Mouse (Mus musculus) forebrain, embryonic 11.5 days (tissue): ENCODE results near the gene Myof. TPM values are rescaled to one million over a fixed set of nuclear protein-coding genes. Genes with fewer than 3 reads are reported as not detected.

Experiments used
- ATAC-seq: fragments of 200-750 bp; cut with Nextera tagmentation; replicated peaks from 2 replicates; pipeline ENCODE4 v1.8.0; 2017; ENCODE audit warnings: moderate TSS enrichment; ENCODE audit not compliant: low FRiP score
- DNase-seq: peaks from one replicate; pipeline ENCODE4 v3.0.0-alpha.2; 2017; ENCODE audit warnings: low spot score
- H3K27ac ChIP-seq: fragments of 300-500 bp; sonication (generic); 2 replicates; pipeline ENCODE4 v1.5.1; 2014; ENCODE audit warnings: low read depth, low read length
- H3K27me3 ChIP-seq: fragments of 300-500 bp; sonication (generic); 2 replicates; pipeline ENCODE4 v1.6.1; 2014; ENCODE audit warnings: mild to moderate bottlenecking, low read length, mixed read lengths; ENCODE audit not compliant: control insufficient read depth, insufficient read depth
- H3K36me3 ChIP-seq: fragments of 300-500 bp; sonication (generic); 2 replicates; pipeline ENCODE4 v1.6.1; 2014; ENCODE audit warnings: mild to moderate bottlenecking, low read length, moderate library complexity, mixed read lengths; ENCODE audit not compliant: control insufficient read depth, insufficient read depth
- H3K4me1 ChIP-seq: fragments of 300-500 bp; sonication (generic); replicated peaks from 2 replicates; pipeline ENCODE4 v1.6.1; 2014; ENCODE audit warnings: low read length, mixed read lengths; ENCODE audit not compliant: control insufficient read depth, insufficient read depth
- H3K4me2 ChIP-seq: fragments of 300-500 bp; sonication (generic); 2 replicates; pipeline ENCODE4 v1.6.1; 2014; ENCODE audit warnings: low read depth, mild to moderate bottlenecking, low read length, moderate library complexity, mixed read lengths; ENCODE audit not compliant: severe bottlenecking
- H3K4me3 ChIP-seq: fragments of 300-500 bp; sonication (generic); 2 replicates; pipeline ENCODE4 v1.5.1; 2014; ENCODE audit warnings: low read depth, low read length
- H3K9ac ChIP-seq: fragments of 300-500 bp; sonication (generic); 2 replicates; pipeline ENCODE4 v1.6.1; 2014; ENCODE audit warnings: low read length
- H3K9me3 ChIP-seq: fragments of 300-500 bp; sonication (generic); 2 replicates; pipeline ENCODE4 v1.6.1; 2016; ENCODE audit warnings: low read length, mixed read lengths; ENCODE audit not compliant: control insufficient read depth
- WGBS: fragments of 180-500 bp; shearing (Covaris S2); extraction: QIAGEN DNeasy Blood & Tissue Kit; methylation state at CpG from one replicate; pipeline ENCODE4 v1.1.7; 2014; 5-methylcytosine and 5-hydroxymethylcytosine counted together
- polyA plus RNA-seq: library from polyadenylated mRNA; unstranded; fragments of >200 nt; fragmentation: Nextera tagmentation; extraction: Ambion mirVana; gene quantifications from 2 replicates; pipeline ENCODE4 v1.2.1, GENCODE M21; 2014

Gene Myof
- polyA plus RNA-seq, 1 experiment from 2014 or later: 4.9 TPM

DNA sequence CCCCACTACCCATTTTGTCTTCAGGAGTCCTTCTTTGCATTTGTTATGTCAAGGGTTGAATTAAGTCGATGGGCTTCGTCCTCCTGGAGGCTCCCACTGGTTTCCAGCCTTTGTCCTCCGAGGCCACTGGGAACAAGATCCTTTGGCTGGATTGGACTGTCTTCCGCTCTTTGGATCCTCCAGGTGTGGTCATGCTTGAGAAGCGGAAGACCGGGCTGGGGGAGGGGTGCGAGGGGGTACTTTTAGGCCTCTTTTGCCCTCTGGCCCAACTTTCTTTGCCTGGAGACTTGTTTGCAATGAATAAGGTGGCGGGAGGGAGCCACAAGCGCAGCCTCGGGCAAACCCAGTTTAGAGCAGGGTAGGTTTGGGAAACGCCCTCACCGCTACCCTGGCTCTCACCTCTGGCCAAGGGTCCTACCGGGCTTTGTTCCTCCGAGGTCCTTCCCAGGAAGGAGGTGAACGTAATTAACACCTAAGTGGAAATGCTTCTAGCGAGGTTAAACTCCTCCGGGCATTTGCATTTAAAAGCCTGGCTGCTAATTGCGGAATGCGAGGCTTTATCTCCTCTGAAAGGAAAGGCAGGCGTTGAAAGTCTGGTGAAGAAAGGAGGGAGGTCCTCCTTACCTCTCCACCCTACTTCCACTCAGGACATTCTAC lies 165.7 kb downstream of the Myof start:
- Histone ChIP-seq H3K27ac (no peak overlapping the region), H3K4me2 (peak overlapping the region; percentile 38; the same call in 1 of the 2 replicates), H3K36me3 (no peaks in the 10 kb centered on the region), H3K9me3 (no peaks in the 10 kb centered on the region), H3K4me3 (0 out of 2 replicates have a peak overlapping the region, but pooled peaks have one; percentile 5), H3K4me1 (peaks cover 15% of the 10 kb centered on the region; the same call in 1 of the 2 replicates), H3K9ac (no peak overlapping the region), H3K27me3 (peaks cover 72% of the 10 kb centered on the region)
- WGBS: 1% methylated on average over 20 of the region's 20 CpGs
- DNase-seq (peak; percentile 58), ATAC-seq (no peak)

- no peaks in the 10 kb centered on the region for H3K36me3 ChIP-seq
- no peak overlapping the region for H3K4me3 ChIP-seq
- no peak overlapping the region for H3K4me2 ChIP-seq
- no peak overlapping the region for H3K9ac ChIP-seq
- H3K27ac ChIP-seq: no peak overlapping the region
- DNase-seq (peak; percentile 32), ATAC-seq (no peak)
- peaks cover 64% of the 10 kb centered on the region for H3K27me3 ChIP-seq
- WGBS: 58% methylated on average over 6 of the region's 6 CpGs
- no peaks in the 10 kb centered on the region for H3K9me3 ChIP-seq
- peaks cover 15% of the 10 kb centered on the region; the same call in 1 of the 2 replicates for H3K4me1 ChIP-seq
Observed at GRCm38 (mm10) chr19:37876605-37877245, 166.7 kb downstream of the Myof start.

DNA sequence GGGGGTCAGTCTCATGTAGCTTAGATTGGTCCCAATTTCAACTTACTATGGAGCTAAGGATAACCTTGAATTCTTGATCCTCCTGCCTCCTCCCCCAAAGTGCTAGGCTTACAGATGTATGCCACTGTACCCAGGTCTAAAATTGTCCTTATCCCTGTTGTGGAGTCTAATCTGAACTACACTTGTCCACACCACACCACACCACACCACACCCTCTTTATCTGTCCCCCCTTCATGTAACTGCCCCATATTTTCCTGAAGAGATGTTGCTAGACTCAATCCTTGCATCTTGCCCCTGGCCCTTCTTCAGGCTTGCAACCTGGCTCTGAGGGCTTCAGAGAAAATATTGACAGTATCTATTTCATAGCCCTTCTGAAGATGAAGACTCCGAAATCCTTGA lies 169.9 kb downstream of the Myof start:
- 82% methylated on average over 1 of the region's 1 CpGs for WGBS
- peaks cover 39% of the 10 kb centered on the region for H3K27me3 ChIP-seq
- peaks cover 10% of the 10 kb centered on the region; the same call in 1 of the 2 replicates for H3K4me1 ChIP-seq
- ATAC-seq: no peak
- H3K36me3 ChIP-seq: no peaks in the 10 kb centered on the region
- H3K9ac ChIP-seq: no peak overlapping the region
- H3K4me2 ChIP-seq: no peak overlapping the region
- no peak overlapping the region for H3K4me3 ChIP-seq
- H3K9me3 ChIP-seq: no peaks in the 10 kb centered on the region
- peak; percentile 17 for DNase-seq
- no peak overlapping the region for H3K27ac ChIP-seq

- ATAC-seq: no peak
Observed at GRCm38 (mm10) chr19:37867592-37867991, 175.8 kb downstream of the Myof start.

GRCm38 (mm10) chr19:37866994-37867393 lies 176.4 kb downstream of the Myof start:
- Histone ChIP-seq H3K4me3 (no peak overlapping the region), H3K9ac (no peak overlapping the region), H3K36me3 (no peaks in the 10 kb centered on the region), H3K4me1 (no peaks in the 10 kb centered on the region), H3K9me3 (no peaks in the 10 kb centered on the region), H3K4me2 (no peak overlapping the region), H3K27ac (no peak overlapping the region), H3K27me3 (no peaks in the 10 kb centered on the region)
- 87% methylated on average over 6 of the region's 6 CpGs for WGBS
- DNase-seq (peak; percentile 14), ATAC-seq (no peak)

More at GRCm38 (mm10) chr19:37867592-37867991, 175.8 kb downstream of the Myof start:
- Histone ChIP-seq H3K36me3 (no peaks in the 10 kb centered on the region), H3K4me2 (no peak overlapping the region), H3K9me3 (no peaks in the 10 kb centered on the region), H3K4me1 (no peaks in the 10 kb centered on the region), H3K27me3 (no peaks in the 10 kb centered on the region), H3K27ac (no peak overlapping the region), H3K9ac (no peak overlapping the region), H3K4me3 (no peak overlapping the region)
- DNase-seq: peak; percentile 4
- WGBS: 58% methylated on average over 3 of the region's 3 CpGs

DNA sequence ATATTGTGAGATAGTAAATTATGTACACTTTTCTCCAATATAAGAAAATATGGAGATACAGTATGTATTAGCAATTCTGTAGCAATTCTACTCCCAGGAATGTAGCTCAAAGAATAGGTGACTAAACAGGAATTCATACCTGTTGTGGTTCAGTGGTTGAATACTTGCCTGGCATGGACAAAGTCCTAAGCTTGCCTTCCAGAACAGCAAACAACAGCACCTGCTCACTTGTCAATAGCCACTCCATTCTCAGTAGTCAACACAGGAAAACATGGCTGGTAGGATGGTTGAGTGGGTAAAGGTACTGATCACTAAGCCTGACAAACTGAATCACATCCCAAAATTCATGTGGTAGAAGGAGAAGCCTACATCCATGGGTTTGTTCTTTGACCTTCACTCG lies 182.2 kb downstream of the Myof start:
- no peak overlapping the region for H3K9ac ChIP-seq
- no peak for ATAC-seq
- WGBS: 89% methylated on average over 1 of the region's 1 CpGs
- H3K4me3 ChIP-seq: no peak overlapping the region
- no peak overlapping the region for H3K4me2 ChIP-seq
- no peaks in the 10 kb centered on the region for H3K9me3 ChIP-seq
- H3K27me3 ChIP-seq: no peaks in the 10 kb centered on the region
- no peaks in the 10 kb centered on the region for H3K36me3 ChIP-seq
- no peaks in the 10 kb centered on the region for H3K4me1 ChIP-seq
- no peak for DNase-seq
- H3K27ac ChIP-seq: no peak overlapping the region

DNA sequence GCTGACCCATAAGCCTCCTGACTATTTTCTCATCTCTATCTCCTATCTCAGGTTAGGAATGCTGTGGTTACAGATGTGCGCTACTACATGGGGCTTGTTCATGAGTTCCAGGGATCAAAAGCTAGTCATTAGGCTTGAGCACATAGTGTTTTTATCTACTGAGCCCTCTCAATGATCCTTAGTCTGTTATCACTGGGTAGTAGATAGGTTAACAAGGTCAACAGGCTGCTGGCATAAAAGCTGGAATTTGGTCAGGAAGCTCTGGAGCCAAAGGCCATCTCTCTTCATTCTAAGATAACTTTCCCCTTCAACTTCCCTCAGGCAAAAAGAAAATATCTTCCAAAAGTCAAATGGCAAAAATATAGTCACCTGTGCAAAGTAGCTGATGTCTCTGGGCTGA lies 183.1 kb downstream of the Myof start:
- ATAC-seq: no peak

GRCm38 (mm10) chr19:37858406-37859081 lies 184.8 kb downstream of the Myof start:
- H3K27me3 ChIP-seq: no peaks in the 10 kb centered on the region
- no peak overlapping the region for H3K4me2 ChIP-seq
- H3K9me3 ChIP-seq: no peaks in the 10 kb centered on the region
- no peaks in the 10 kb centered on the region for H3K36me3 ChIP-seq
- H3K4me1 ChIP-seq: no peaks in the 10 kb centered on the region
- no peak overlapping the region for H3K9ac ChIP-seq
- DNase-seq: peak; percentile 23
- H3K4me3 ChIP-seq: no peak overlapping the region
- ATAC-seq: no peak
- no peak overlapping the region for H3K27ac ChIP-seq
- WGBS: 57% methylated on average over 7 of the region's 7 CpGs

More for the DNA sequence above, 183.1 kb downstream of the Myof start:
- H3K4me1 ChIP-seq: no peaks in the 10 kb centered on the region
- 93% methylated on average over 1 of the region's 1 CpGs for WGBS
- no peaks in the 10 kb centered on the region for H3K9me3 ChIP-seq
- no peaks in the 10 kb centered on the region for H3K36me3 ChIP-seq
- H3K9ac ChIP-seq: no peak overlapping the region
- H3K27me3 ChIP-seq: no peaks in the 10 kb centered on the region
- no peak overlapping the region for H3K27ac ChIP-seq
- H3K4me2 ChIP-seq: no peak overlapping the region
- DNase-seq: peak; percentile 4
- no peak overlapping the region for H3K4me3 ChIP-seq
